Mouse (Mus musculus) liver, embryonic 14.5 days (tissue): ENCODE measurements around the gene Unc45b.
"Not testable (repeated sequence)": the region's sequence is repeated elsewhere in the genome, so short reads cannot be mapped to it uniquely, and the experiment has no call there.

Source experiments
- CTCF ChIP-seq: IDR thresholded peaks from 2 replicates; pipeline ENCODE4 v1.5.1; 2016; ENCODE audit warnings: antibody characterized with exemption, low read depth, control low read depth
- EP300 ChIP-seq: IDR thresholded peaks from 2 replicates; pipeline ENCODE4 v1.6.1; 2016; ENCODE audit warnings: antibody characterized with exemption, low read depth

DNA sequence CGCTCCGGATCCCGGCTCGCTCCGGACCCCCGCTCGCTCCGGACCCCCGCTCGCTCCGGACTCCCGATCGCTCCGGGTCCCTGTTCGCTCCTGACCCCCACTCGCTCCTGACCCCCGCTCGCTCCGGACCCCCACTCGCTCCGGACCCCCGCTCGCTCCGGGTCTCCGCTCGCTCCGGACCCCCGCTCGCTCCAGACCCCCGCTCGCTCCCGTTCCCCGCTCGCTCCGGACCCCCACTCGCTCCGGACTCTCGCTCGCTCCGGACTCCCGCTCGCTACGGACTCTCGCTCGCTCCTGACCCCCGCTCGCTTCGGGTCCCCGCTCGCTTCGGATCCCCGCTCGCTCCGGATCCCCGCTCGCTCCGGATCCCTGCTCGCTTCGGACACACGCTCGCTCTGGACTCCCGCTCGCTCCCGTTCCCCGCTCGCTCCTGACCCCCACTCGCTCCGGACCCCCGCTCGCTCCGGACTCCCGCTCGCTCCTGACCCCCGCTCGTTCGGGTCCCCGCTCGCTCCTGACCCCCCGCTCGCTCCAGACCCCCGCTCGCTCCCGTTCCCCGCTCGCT lies 20.1 kb downstream of the Unc45b start:
- not testable (repeated sequence) for TF ChIP-seq CTCF, EP300
